Mouse (Mus musculus) neural tube, embryonic 11.5 days (tissue): ENCODE measurements around the gene Epb41l4b. TPM values are rescaled to one million over a fixed set of nuclear protein-coding genes. Genes with fewer than 3 reads are reported as not detected.

Experiments
- ATAC-seq: fragments of 200-750 bp; cut with Nextera tagmentation; 2 replicates; pipeline ENCODE4 v1.8.0; 2017; ENCODE audit warnings: moderate number of reproducible peaks, mild to moderate bottlenecking, moderate TSS enrichment, moderate library complexity; ENCODE audit not compliant: insufficient read depth, low FRiP score, low TSS enrichment
- DNase-seq: peaks from one replicate; pipeline ENCODE4 v3.0.0-alpha.2; 2015; ENCODE audit warnings: low spot score
- H3K27ac ChIP-seq: fragments of 300-500 bp; sonication (generic); 2 replicates; pipeline ENCODE4 v1.5.1; 2014; ENCODE audit warnings: low read depth, mild to moderate bottlenecking, low read length
- H3K27me3 ChIP-seq: fragments of 300-500 bp; sonication (generic); 2 replicates; pipeline ENCODE4 v1.6.1; 2014; ENCODE audit warnings: mild to moderate bottlenecking, low read length, mixed read lengths; ENCODE audit not compliant: control insufficient read depth, insufficient read depth
- H3K36me3 ChIP-seq: fragments of 300-500 bp; sonication (generic); 2 replicates; pipeline ENCODE4 v1.6.1; 2014; ENCODE audit warnings: mild to moderate bottlenecking, low read length, moderate library complexity, mixed read lengths; ENCODE audit not compliant: control insufficient read depth, insufficient read depth
- H3K4me1 ChIP-seq: fragments of 300-500 bp; sonication (generic); 2 replicates; pipeline ENCODE4 v1.6.1; 2014; ENCODE audit warnings: low read length, mixed read lengths; ENCODE audit not compliant: control insufficient read depth, insufficient read depth
- H3K4me2 ChIP-seq: fragments of 300-500 bp; sonication (generic); 2 replicates; pipeline ENCODE4 v1.6.1; 2014; ENCODE audit warnings: low read depth, mild to moderate bottlenecking, moderate library complexity
- H3K4me3 ChIP-seq: fragments of 300-500 bp; sonication (generic); 2 replicates; pipeline ENCODE4 v1.5.1; 2014; ENCODE audit warnings: low read depth, low read length
- H3K9ac ChIP-seq: fragments of 300-500 bp; sonication (generic); 2 replicates; pipeline ENCODE4 v1.6.1; 2014; ENCODE audit warnings: mild to moderate bottlenecking, low read length
- H3K9me3 ChIP-seq: fragments of 300-500 bp; sonication (generic); 2 replicates; pipeline ENCODE4 v1.6.1; 2016; ENCODE audit warnings: low read length; ENCODE audit not compliant: control insufficient read depth
- WGBS: fragments of 180-500 bp; shearing (Covaris S2); extraction: QIAGEN DNeasy Blood & Tissue Kit; methylation state at CpG from one replicate; pipeline ENCODE4 v1.1.7; 2014; 5-methylcytosine and 5-hydroxymethylcytosine counted together
- polyA plus RNA-seq: library from polyadenylated mRNA; unstranded; fragments of >200 nt; fragmentation: Nextera tagmentation; extraction: Ambion mirVana; gene quantifications from 2 replicates; pipeline ENCODE4 v1.2.1, GENCODE M21; 2014

The Epb41l4b gene
- polyA plus RNA-seq, 1 experiment from 2014 or later, result 1.3 TPM

DNA sequence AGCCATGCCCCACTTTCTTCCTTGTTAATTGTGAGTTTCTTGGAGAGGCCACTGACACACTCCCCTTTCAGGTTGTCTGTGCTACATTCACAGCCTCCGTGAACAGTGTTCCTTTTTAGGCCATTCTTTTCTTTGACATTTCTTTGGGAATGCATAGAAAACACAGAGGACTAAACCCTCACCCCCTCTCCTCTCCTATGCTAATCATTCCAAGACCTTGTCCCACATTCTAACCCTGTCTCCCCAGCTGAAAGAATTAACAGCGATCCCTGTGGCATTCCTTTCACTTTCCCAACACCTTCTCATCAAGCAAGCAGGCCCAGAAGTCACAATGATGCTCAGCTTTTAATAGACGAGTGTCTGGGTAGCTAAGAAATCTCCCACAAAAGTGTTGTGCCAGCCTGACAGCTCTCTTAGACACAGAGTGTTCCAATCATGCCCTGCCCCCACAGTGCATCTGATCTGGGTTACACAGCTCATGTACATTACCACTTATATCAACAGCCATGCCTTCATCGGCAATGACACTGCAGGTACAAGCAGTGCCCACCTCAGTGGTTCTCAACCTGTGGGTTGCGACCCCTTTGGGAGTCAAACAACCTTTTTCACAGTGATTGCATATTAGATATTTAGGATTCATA is 93.8 kb downstream of the Epb41l4b start:
- 66% methylated on average over 5 of the region's 5 CpGs for WGBS
- DNase-seq (no peak), ATAC-seq (no peak)
- no peaks in the 10 kb centered on the region for H3K27me3 ChIP-seq
- no peak overlapping the region for H3K4me3 ChIP-seq
- H3K9me3 ChIP-seq, result no peaks in the 10 kb centered on the region
- no peak overlapping the region for H3K9ac ChIP-seq
- no peak overlapping the region for H3K27ac ChIP-seq
- no peaks in the 10 kb centered on the region for H3K4me1 ChIP-seq
- no peak overlapping the region for H3K4me2 ChIP-seq
- H3K36me3 ChIP-seq, result no peaks in the 10 kb centered on the region

DNA sequence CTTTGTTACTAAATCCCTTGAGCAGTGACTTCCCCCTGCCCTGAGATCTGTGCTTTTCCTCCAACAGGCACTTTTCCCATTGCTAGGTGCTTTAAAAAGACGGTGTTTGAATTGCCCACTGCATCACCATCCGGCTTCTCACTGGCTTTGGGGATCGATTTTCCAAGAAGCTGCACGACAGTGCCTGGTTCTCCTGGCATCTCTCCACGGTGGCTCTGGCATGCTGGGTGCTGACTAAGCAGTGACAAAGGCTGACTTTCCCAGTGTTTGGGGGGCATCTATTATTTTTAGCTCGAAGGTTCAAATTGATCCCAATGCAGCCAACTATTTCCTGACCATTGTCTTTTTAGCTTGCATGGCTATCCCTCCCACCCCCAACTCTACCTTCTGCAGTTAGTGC is 94.7 kb downstream of the Epb41l4b start:
- no peaks in the 10 kb centered on the region for H3K9me3 ChIP-seq
- no peak overlapping the region for H3K27ac ChIP-seq
- WGBS, result 65% methylated on average over 6 of the region's 6 CpGs
- H3K4me3 ChIP-seq, result no peak overlapping the region
- H3K4me1 ChIP-seq, result no peaks in the 10 kb centered on the region
- DNase-seq (no peak), ATAC-seq (no peak)
- H3K9ac ChIP-seq, result no peak overlapping the region
- H3K27me3 ChIP-seq, result no peaks in the 10 kb centered on the region
- H3K36me3 ChIP-seq, result no peaks in the 10 kb centered on the region
- H3K4me2 ChIP-seq, result no peak overlapping the region

DNA sequence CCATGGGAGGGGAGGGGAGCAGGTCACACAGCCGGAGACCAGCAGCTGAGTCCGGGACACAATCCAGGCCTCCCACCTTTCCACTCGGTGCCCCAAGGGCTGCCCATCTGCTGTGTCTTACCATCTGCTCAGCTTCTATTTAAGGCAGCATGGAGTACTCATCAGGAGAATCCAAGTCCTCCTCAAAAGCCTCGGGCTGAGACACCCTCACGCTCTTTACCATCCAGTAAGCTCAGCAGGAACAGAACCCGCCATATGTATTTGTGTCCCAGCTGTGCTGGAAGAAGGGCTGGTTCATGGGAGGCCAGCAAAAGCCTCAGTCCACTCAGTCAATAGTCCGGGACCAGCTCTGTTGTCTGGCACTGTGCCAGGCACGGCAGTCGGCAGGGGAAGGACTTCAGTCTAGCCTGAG is 97.1 kb downstream of the Epb41l4b start:
- no peak for DNase-seq
- H3K4me1 ChIP-seq, result no peaks in the 10 kb centered on the region
- no peak overlapping the region for H3K27ac ChIP-seq
- H3K27me3 ChIP-seq, result no peaks in the 10 kb centered on the region
- H3K4me2 ChIP-seq, result no peak overlapping the region
- no peaks in the 10 kb centered on the region for H3K9me3 ChIP-seq
- H3K9ac ChIP-seq, result no peak overlapping the region
- H3K36me3 ChIP-seq, result no peaks in the 10 kb centered on the region
- 66% methylated on average over 9 of the region's 9 CpGs for WGBS
- no peak for ATAC-seq
- no peak overlapping the region for H3K4me3 ChIP-seq

DNA sequence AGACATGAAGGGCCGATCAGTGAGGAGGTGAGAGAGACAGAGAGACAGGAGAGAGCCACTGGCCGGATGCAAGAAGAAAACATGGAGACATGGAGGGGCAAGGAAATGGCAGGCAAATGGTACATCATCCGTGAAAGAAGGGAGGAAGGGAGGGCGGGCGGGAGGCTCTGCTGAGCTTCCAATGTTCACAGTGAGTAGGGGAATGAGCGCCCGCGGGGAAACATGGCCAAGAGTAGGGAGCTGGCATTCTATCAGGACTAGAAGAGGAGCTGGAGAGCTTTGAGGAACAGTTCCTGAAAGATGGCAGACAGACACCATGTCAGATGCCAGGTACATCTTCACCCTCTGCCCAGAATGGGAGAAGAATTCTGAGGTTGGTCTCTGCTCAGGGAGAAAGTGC is 99.6 kb downstream of the Epb41l4b start:
- Histone ChIP-seq H3K9me3 (no peaks in the 10 kb centered on the region), H3K27me3 (no peaks in the 10 kb centered on the region), H3K9ac (no peak overlapping the region), H3K4me2 (no peak overlapping the region), H3K4me1 (peaks cover 8% of the 10 kb centered on the region), H3K27ac (no peak overlapping the region), H3K4me3 (no peak overlapping the region), H3K36me3 (no peaks in the 10 kb centered on the region)
- DNase-seq (no peak), ATAC-seq (no peak)
- WGBS, result 90% methylated on average over 8 of the region's 8 CpGs

DNA sequence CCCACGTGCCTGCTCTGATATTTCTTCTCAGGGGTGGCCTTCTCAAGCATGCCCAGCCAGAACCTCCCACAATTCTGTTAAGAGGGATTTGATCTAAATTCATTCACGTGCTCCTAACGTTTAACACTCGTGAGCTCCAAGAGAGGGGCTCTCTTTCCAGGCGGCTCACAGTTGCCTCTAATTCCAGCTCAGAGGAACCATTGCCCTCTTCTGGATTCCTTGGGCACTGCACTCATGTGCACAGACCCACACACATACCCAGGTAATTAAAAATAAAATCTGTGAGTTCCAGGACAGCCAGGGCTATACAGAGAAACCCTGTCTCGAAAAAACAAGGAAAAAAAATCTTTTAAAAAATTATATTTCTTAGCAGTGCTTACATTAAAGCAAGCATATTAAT is 101.6 kb downstream of the Epb41l4b start:
- Histone ChIP-seq H3K4me2 (no peak overlapping the region), H3K4me3 (no peak overlapping the region), H3K9ac (no peak overlapping the region), H3K9me3 (no peaks in the 10 kb centered on the region), H3K27me3 (no peaks in the 10 kb centered on the region), H3K4me1 (peaks cover 8% of the 10 kb centered on the region), H3K27ac (no peak overlapping the region), H3K36me3 (no peaks in the 10 kb centered on the region)
- 93% methylated on average over 6 of the region's 6 CpGs for WGBS
- ATAC-seq, result no peak
- no peak for DNase-seq

GRCm38 (mm10) chr4:57041211-57041610 is 102.0 kb downstream of the Epb41l4b start:
- WGBS, result 95% methylated on average over 4 of the region's 4 CpGs
- Histone ChIP-seq H3K27me3 (no peaks in the 10 kb centered on the region), H3K36me3 (no peaks in the 10 kb centered on the region), H3K4me1 (peaks cover 8% of the 10 kb centered on the region), H3K4me3 (no peak overlapping the region), H3K27ac (no peak overlapping the region), H3K4me2 (no peak overlapping the region), H3K9ac (no peak overlapping the region), H3K9me3 (no peaks in the 10 kb centered on the region)
- DNase-seq (no peak), ATAC-seq (no peak)

- no peak for ATAC-seq
- H3K4me2 ChIP-seq, result no peak overlapping the region
- WGBS, result 71% methylated on average over 8 of the region's 8 CpGs
- H3K27me3 ChIP-seq, result no peaks in the 10 kb centered on the region
- no peaks in the 10 kb centered on the region for H3K36me3 ChIP-seq
- no peaks in the 10 kb centered on the region for H3K9me3 ChIP-seq
- H3K27ac ChIP-seq, result no peak overlapping the region
- H3K9ac ChIP-seq, result no peak overlapping the region
- no peak overlapping the region for H3K4me3 ChIP-seq
- H3K4me1 ChIP-seq, result peaks cover 8% of the 10 kb centered on the region
- DNase-seq, result no peak
Measured at GRCm38 (mm10) chr4:57040481-57040880, 102.8 kb downstream of the Epb41l4b start.

DNA sequence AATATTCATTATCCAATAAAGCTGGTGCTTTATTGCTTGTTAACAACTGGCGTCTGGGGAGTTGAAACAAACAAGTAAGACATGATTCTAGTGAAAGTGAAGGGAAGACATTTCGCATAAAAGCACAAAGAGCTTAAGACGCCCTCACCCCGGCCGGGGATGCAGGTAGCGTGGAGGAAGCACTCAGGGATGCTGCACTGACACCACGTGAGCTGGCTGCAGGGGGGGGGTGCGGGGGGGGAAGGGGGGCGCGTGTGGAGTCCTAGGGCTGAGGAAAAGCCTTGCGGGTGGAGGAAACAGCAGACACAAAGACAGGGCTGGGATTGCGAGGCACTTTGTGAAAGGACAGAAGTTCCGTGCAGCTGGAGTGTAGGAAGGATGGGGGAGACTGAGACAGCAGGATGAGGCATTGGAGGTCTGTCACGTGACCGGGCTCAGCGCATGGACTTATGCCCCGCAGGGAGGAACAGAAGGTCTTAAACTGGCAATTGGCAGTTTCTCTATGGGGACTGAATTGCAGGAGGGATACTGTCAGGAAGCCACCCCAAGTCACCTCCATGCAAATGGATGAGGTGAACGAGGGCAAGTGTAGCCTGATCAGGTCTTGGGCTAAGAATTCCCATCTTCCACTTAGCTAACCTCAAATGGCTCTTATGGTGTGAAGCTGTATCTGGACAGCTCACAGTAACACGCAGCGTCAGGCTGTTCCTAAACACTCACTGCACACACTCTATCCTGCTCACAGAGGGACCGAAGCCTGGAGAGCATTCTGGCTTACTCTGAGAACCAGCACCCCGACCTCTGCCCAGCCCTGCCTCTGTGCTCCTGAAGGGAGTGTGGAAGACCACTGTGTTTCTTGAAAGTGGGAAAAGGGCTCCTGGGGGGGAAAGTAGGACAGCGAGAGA is 103.9 kb downstream of the Epb41l4b start:
- peaks cover 8% of the 10 kb centered on the region for H3K4me1 ChIP-seq
- 0 out of 2 replicates have a peak overlapping the region, but pooled peaks have one; percentile 14 for H3K27ac ChIP-seq
- H3K36me3 ChIP-seq, result no peaks in the 10 kb centered on the region
- peak overlapping the region; percentile 32 for H3K4me3 ChIP-seq
- H3K9ac ChIP-seq, result peak overlapping the region; percentile 48
- DNase-seq (peak; percentile 66), ATAC-seq (peak; percentile 75)
- H3K4me2 ChIP-seq, result peak overlapping the region; percentile 49
- H3K27me3 ChIP-seq, result no peaks in the 10 kb centered on the region
- 14% methylated on average over 22 of the region's 23 CpGs for WGBS
- no peaks in the 10 kb centered on the region for H3K9me3 ChIP-seq

DNA sequence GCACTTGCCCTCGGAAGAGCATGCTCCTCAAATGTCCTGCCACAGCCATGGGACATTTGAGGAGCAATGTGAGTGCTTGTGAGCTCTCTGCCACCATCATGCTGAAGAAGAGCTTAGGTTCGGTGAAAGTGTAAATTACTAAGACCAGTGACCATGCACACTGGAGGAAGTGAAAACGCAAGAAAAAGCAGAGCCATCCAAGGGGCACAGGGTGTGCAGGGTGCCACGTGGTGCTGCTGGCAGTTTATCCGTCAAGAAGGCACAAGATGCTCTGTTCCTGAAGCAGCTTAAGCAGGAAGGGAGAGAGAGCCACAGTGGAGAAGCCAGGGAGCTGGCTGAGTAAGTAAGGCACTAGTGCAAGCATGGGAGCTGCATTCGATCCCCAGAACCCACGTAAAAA is 105.7 kb downstream of the Epb41l4b start:
- Histone ChIP-seq H3K4me3 (no peak overlapping the region), H3K4me2 (no peak overlapping the region), H3K9me3 (no peaks in the 10 kb centered on the region), H3K36me3 (no peaks in the 10 kb centered on the region), H3K27ac (no peak overlapping the region), H3K4me1 (peaks cover 8% of the 10 kb centered on the region), H3K27me3 (no peaks in the 10 kb centered on the region), H3K9ac (no peak overlapping the region)
- ATAC-seq (no peak), DNase-seq (no peak)
- 80% methylated on average over 7 of the region's 7 CpGs for WGBS
